Mouse (Mus musculus): Measurements from ENCODE around the gene Tram2.

DNA sequence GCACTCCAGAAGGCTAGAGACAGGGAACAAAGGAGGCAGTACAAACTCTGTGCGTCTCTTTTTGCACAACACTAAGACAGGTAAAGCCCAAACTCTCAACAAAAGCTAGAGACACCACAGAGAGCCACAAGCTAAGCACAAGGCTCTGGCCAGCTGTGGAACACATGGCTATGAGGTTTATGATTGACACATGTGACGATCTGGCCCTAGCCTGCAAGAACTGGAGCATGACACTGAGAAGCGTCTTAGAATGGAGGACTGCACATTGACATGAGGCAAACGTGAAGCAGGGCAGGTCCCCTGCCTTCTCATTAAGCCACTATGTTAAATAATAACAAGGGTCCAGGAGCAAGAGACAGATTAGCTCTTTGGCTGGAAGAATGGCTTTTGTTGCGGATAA, 1.8 kb downstream of the Tram2 start:
- TF ChIP-seq POLR2A (IDR thresholded peaks at IDR 0.05; ENCODE audit: borderline replicate concordance, control insufficient read depth, low read depth, low read length) (no peak), CTCF (IDR thresholded peaks at IDR 0.05; ENCODE audit: control insufficient read depth, insufficient read depth, low read length) (no peak)

All from bone marrow, adult 2 months (tissue).